ENCODE assay signal across 8 mouse cellular contexts in the genomic region with DNA sequence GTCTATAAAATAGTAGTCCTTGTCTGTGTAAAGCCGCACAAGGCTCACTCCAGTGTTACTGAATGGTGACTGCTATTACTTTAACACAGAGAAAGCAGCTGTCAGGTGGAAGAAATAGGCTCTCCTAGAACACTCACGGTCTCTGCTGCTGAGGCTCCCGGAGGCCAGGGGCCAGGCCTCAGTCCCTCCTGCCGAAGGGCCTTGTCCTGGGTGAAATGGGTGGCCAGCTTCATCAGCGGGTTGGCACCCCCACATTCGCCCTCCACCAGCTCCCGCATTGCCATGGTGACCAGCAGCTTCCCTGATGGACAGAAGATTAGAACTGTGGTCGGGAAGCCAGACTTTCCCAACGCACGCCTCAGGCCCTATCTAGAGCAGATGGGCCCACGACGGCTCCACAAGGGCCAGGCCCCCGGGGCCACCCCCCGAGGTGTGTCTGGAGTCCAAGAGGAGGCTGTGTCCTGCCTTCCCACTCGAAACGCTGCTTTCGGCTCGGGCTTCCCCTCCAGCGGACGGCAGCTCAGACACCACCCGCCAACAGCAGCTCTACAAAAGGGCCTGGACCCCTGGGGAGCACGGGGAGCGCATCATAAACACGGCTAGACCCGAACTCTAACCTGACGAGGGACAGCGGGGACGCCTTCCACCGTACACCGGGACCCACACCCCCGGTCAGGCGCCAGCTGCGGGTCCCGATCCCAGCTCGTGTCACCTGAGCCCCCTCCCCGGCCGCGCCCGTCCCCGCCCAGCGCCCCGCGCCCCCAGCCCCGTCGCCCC. TPM values are rescaled to one million over a fixed set of nuclear protein-coding genes. Genes with fewer than 3 reads are reported as not detected.
DNase-seq lines count a peak whose midpoint lies in the region; ATAC-seq lines count a peak whose summit lies in the region.

No protein-coding gene starts in this region.

- no peaks in the 10 kb centered on the region for H3K9me3 ChIP-seq in kidney, embryonic 14.5 days (ENCODE audit: control insufficient read depth, low read length)
- no peaks in the 10 kb centered on the region for H3K9me3 ChIP-seq in liver, embryonic 16.5 days (replicated peaks; ENCODE audit: control insufficient read depth, low read length)
- H3K9me3 ChIP-seq in neural tube, embryonic 12.5 days, result no peaks in the 10 kb centered on the region

- DNase-seq in adrenal gland, adult (ENCODE audit: inconsistent age in 2 of 2, low spot score in 1 of 2), result peak; percentile 72 to 88
- peak; percentile 58 for DNase-seq in embryo, embryonic 10.5 days (ENCODE audit: low spot score)
- peak; percentile 30 to 42 for DNase-seq in heart, adult 9 months (ENCODE audit: low spot score in 2 of 2)
- DNase-seq in thymus, postnatal 0 days (ENCODE audit: low spot score), result peak; percentile 62

- H3K27ac ChIP-seq in kidney, embryonic 14.5 days (ENCODE audit: low read depth, low read length), result peak overlapping the region; percentile 73
- peak overlapping the region; percentile 75 for H3K27ac ChIP-seq in liver, embryonic 16.5 days (ENCODE audit: low read length)
- peak overlapping the region; percentile 57 for H3K27ac ChIP-seq in neural tube, embryonic 12.5 days

- peaks cover 20% of the 10 kb centered on the region for H3K36me3 ChIP-seq in kidney, embryonic 14.5 days (ENCODE audit: control insufficient read depth, insufficient read depth, low read length)
- no peaks in the 10 kb centered on the region for H3K36me3 ChIP-seq in liver, embryonic 16.5 days (ENCODE audit: control insufficient read depth, insufficient read depth)
- H3K36me3 ChIP-seq in neural tube, embryonic 12.5 days, result peaks cover 14% of the 10 kb centered on the region

- no peaks in the 10 kb centered on the region for H3K27me3 ChIP-seq in kidney, embryonic 14.5 days (ENCODE audit: control insufficient read depth, insufficient read depth, low read length)
- no peaks in the 10 kb centered on the region for H3K27me3 ChIP-seq in liver, embryonic 16.5 days (ENCODE audit: control insufficient read depth, insufficient read depth, low read depth, low read length)
- H3K27me3 ChIP-seq in neural tube, embryonic 12.5 days (replicated peaks), result no peaks in the 10 kb centered on the region

- peak overlapping the region; percentile 84 for H3K9ac ChIP-seq in kidney, embryonic 14.5 days (ENCODE audit: low read depth, low read length)
- H3K9ac ChIP-seq in liver, embryonic 16.5 days (ENCODE audit: low read depth, low read length), result peak overlapping the region; percentile 94
- H3K9ac ChIP-seq in neural tube, embryonic 12.5 days, result peak overlapping the region; percentile 88

- peak overlapping the region; percentile 59 for H3K4me2 ChIP-seq in kidney, embryonic 14.5 days (replicated peaks; ENCODE audit: low read depth, low read length)
- peak overlapping the region; percentile 93 for H3K4me2 ChIP-seq in liver, embryonic 16.5 days (ENCODE audit: low read depth, low read length)
- H3K4me2 ChIP-seq in neural tube, embryonic 12.5 days (replicated peaks), result peak overlapping the region; percentile 70

- peak; percentile 7 for ATAC-seq in CD4-positive, CD25-positive, alpha-beta regulatory T cell, adult 4 months
- peak; percentile 73 for ATAC-seq in kidney, embryonic 14.5 days (ENCODE audit: low FRiP score, low TSS enrichment)
- peak; percentile 46 for ATAC-seq in liver, embryonic 16.5 days (ENCODE audit: low read depth)
- peak; percentile 68 for ATAC-seq in neural tube, embryonic 12.5 days (ENCODE audit: low FRiP score, low read depth)

- 2% methylated on average over 43 of the region's 45 CpGs for WGBS in kidney, embryonic 14.5 days
- WGBS in liver, embryonic 16.5 days (ENCODE audit: insufficient replicate concordance), result 2% methylated on average over 42 of the region's 45 CpGs
- WGBS in neural tube, embryonic 12.5 days, result 2% methylated on average over 45 of the region's 45 CpGs

- H3K4me3 ChIP-seq in kidney, embryonic 14.5 days (ENCODE audit: low read length), result peak overlapping the region; percentile 86
- peak overlapping the region; percentile 93 for H3K4me3 ChIP-seq in liver, embryonic 16.5 days (ENCODE audit: low read depth, low read length)
- peak overlapping the region; percentile 95 for H3K4me3 ChIP-seq in neural tube, embryonic 12.5 days

- H3K4me1 ChIP-seq in kidney, embryonic 14.5 days (ENCODE audit: control insufficient read depth, insufficient read depth, low read length), result peaks cover 7% of the 10 kb centered on the region; the same call in 1 of the 2 replicates
- H3K4me1 ChIP-seq in liver, embryonic 16.5 days (ENCODE audit: control insufficient read depth, low read depth, low read length), result peaks cover 21% of the 10 kb centered on the region
- H3K4me1 ChIP-seq in neural tube, embryonic 12.5 days, result peaks cover 13% of the 10 kb centered on the region

RNA-seq across cellular contexts. Expression of a gene that starts 0.5 kb away (rescaled TPM):
- polyA plus RNA-seq in CD4-positive, CD25-positive, alpha-beta regulatory T cell, adult 4 months (2017; shearing (Covaris generic)), result 10 to 100 TPM in 1 of 2 experiments, 1 to 10 TPM in 1; 8.4 to 15.3 TPM
- polyA plus RNA-seq in kidney, embryonic 14.5 days (2014; fragmentation: Nextera tagmentation; extraction: Ambion mirVana), result 26.8 and 35.3 TPM in 2 replicates
- 27.1 and 28.2 TPM in 2 replicates for polyA plus RNA-seq in liver, embryonic 16.5 days (2015; fragmentation: Nextera tagmentation; extraction: Ambion mirVana)
- polyA plus RNA-seq in neural tube, embryonic 12.5 days (2016; fragmentation: Nextera tagmentation; extraction: Ambion mirVana), result 69.4 and 70.3 TPM in 2 replicates
- polyA plus RNA-seq in thymus, postnatal 0 days (2015; fragmentation: Nextera tagmentation; extraction: Ambion mirVana), result 26.4 and 29.9 TPM in 2 replicates

RNA-seq across cellular contexts. Expression of a gene that starts 50.3 kb away (rescaled TPM):
- under 1 TPM in 1 of 2 experiments, not detected in 1; 0.13 TPM for polyA plus RNA-seq in CD4-positive, CD25-positive, alpha-beta regulatory T cell, adult 4 months (2017; shearing (Covaris generic))
- polyA plus RNA-seq in kidney, embryonic 14.5 days (2014; fragmentation: Nextera tagmentation; extraction: Ambion mirVana), result 2.8 TPM in 2 replicates
- 4.9 and 5.1 TPM in 2 replicates for polyA plus RNA-seq in liver, embryonic 16.5 days (2015; fragmentation: Nextera tagmentation; extraction: Ambion mirVana)
- polyA plus RNA-seq in neural tube, embryonic 12.5 days (2016; fragmentation: Nextera tagmentation; extraction: Ambion mirVana), result 39.7 and 41.2 TPM in 2 replicates
- polyA plus RNA-seq in thymus, postnatal 0 days (2015; fragmentation: Nextera tagmentation; extraction: Ambion mirVana), result 2.7 and 2.9 TPM in 2 replicates

Comparison
In these comparisons a context has a peak if more than half of its experiments do, and no peak if none do; other contexts are left out.
1. Peak in every context shown above with its lines: DNase-seq, ATAC-seq, H3K4me3 ChIP-seq and H3K27ac ChIP-seq.
2. ATAC-seq: peak in every context shown above with its lines; median percentile 73 in kidney, embryonic 14.5 days; 68 in neural tube, embryonic 12.5 days; 46 in liver, embryonic 16.5 days; 7 in CD4-positive, CD25-positive, alpha-beta regulatory T cell, adult 4 months.